ENCODE assay signal across 23 mouse cellular contexts in genomic region chr14:30735810-30736209, GRCm38 (mm10).
"Had no signal": no experiment of that assay in that cellular context is flagged by ENCODE, and none has a peak within 500 bp of the region (broad histone marks: within the 10 kb centered on the region; RNA-seq: fewer than 3 reads in every experiment).

No protein-coding gene starts in this region.

- DNase-seq: kidney, adult 18-20 months; kidney, adult 9 months; kidney, postnatal 14 days; left cerebral cortex, postnatal 4 days; liver, embryonic 13.5 days; lung, adult 2 months; lung, postnatal 14 days; lung, postnatal 4 days; right cerebral cortex, adult 18-20 months; right cerebral cortex, postnatal 14 days; spleen, adult 18-20 months; thymus, adult 2 months; thymus, postnatal 14 days; thymus, postnatal 4 days had no signal

- ATAC-seq: intestine, embryonic 15.5 days; midbrain, embryonic 15.5 days had no signal

- H3K27me3 ChIP-seq: intestine, embryonic 15.5 days; limb, embryonic 12.5 days; limb, embryonic 15.5 days; liver, embryonic 13.5 days; midbrain, embryonic 12.5 days; midbrain, embryonic 15.5 days; neural tube, embryonic 12.5 days; neural tube, embryonic 15.5 days; stomach, embryonic 15.5 days had no signal

- H3K4me1 ChIP-seq: intestine, embryonic 15.5 days; limb, embryonic 12.5 days; limb, embryonic 15.5 days; midbrain, embryonic 12.5 days; neural tube, embryonic 12.5 days; neural tube, embryonic 15.5 days; stomach, embryonic 15.5 days had no signal

- H3K36me3 ChIP-seq: intestine, embryonic 15.5 days; limb, embryonic 12.5 days; limb, embryonic 15.5 days; midbrain, embryonic 12.5 days; midbrain, embryonic 15.5 days; neural tube, embryonic 12.5 days; neural tube, embryonic 15.5 days; stomach, embryonic 15.5 days had no signal

- H3K4me3 ChIP-seq: intestine, embryonic 15.5 days; layer of hippocampus, adult 2 months; limb, embryonic 12.5 days; limb, embryonic 15.5 days; liver, embryonic 13.5 days; midbrain, embryonic 12.5 days; midbrain, embryonic 15.5 days; neural tube, embryonic 12.5 days; neural tube, embryonic 15.5 days; stomach, embryonic 15.5 days had no signal

- H3K9me3 ChIP-seq: intestine, embryonic 15.5 days; limb, embryonic 12.5 days; limb, embryonic 15.5 days; liver, embryonic 13.5 days; midbrain, embryonic 12.5 days; midbrain, embryonic 15.5 days; neural tube, embryonic 12.5 days; neural tube, embryonic 15.5 days; stomach, embryonic 15.5 days had no signal
